Mouse (Mus musculus) bone marrow macrophage, adult 2 months (primary cell): ENCODE results near the gene Ddb2.

Experiments used
- CTCF ChIP-seq: IDR thresholded peaks from 2 replicates; pipeline ENCODE4 v1.5.1; 2012; ENCODE audit warnings: low read depth, mild to moderate bottlenecking, low read length, moderate library complexity
- POLR2A ChIP-seq: IDR thresholded peaks from 2 replicates; pipeline ENCODE4 v1.6.1; 2012; ENCODE audit warnings: mild to moderate bottlenecking, low read depth, low read length, borderline replicate concordance

- no peak for TF ChIP-seq POLR2A
- TF ChIP-seq CTCF: no peak
Observed at GRCm38 (mm10) chr2:91244557-91245228, 7.9 kb upstream of the Ddb2 start.
